Comparison of ENCODE assay signal across 12 mouse cellular contexts in genomic region chr6:86064318-86065016, GRCm38 (mm10). TPM values are rescaled to one million over a fixed set of nuclear protein-coding genes. Genes with fewer than 3 reads are reported as not detected.
DNase-seq lines count a peak whose midpoint lies in the region; ATAC-seq and TF ChIP-seq lines count a peak whose summit lies in the region.
"Had no signal": no experiment of that assay in that cellular context is flagged by ENCODE, and none has a peak within 500 bp of the region (broad histone marks: within the 10 kb centered on the region; RNA-seq: fewer than 3 reads in every experiment).

No protein-coding gene starts in this region.

- peaks cover 80% of the 10 kb centered on the region for H3K4me1 ChIP-seq in forebrain, postnatal 0 days (ENCODE audit: insufficient read depth)
- peaks cover 52% of the 10 kb centered on the region for H3K4me1 ChIP-seq in midbrain, postnatal 0 days (ENCODE audit: insufficient read depth, low read length)

- peak overlapping the region; percentile 13 for H3K4me2 ChIP-seq in forebrain, postnatal 0 days (ENCODE audit: low read depth)
- 0 out of 2 replicates have a peak overlapping the region, but pooled peaks have one; percentile 10 for H3K4me2 ChIP-seq in midbrain, postnatal 0 days (ENCODE audit: low read depth, low read length, poor library complexity, severe bottlenecking)

- no peaks in the 10 kb centered on the region for H3K36me3 ChIP-seq in forebrain, postnatal 0 days (ENCODE audit: insufficient read depth)
- H3K36me3 ChIP-seq in midbrain, postnatal 0 days (ENCODE audit: insufficient read depth, low read length), result no peaks in the 10 kb centered on the region

- H3K27me3 ChIP-seq in forebrain, postnatal 0 days (ENCODE audit: insufficient read depth, low read length), result no peaks in the 10 kb centered on the region
- no peaks in the 10 kb centered on the region for H3K27me3 ChIP-seq in midbrain, postnatal 0 days (ENCODE audit: insufficient read depth, low read length)

- TF ChIP-seq CTCF in forebrain, postnatal 0 days (IDR thresholded peaks at IDR 0.05; ENCODE audit: low read depth), result no peak
- no peak for TF ChIP-seq CTCF in midbrain, postnatal 0 days (IDR thresholded peaks at IDR 0.05)
- no peak for TF ChIP-seq CTCF in gastrocnemius, adult 2 months (IDR thresholded peaks at IDR 0.05)

- intact Hi-C loops in gastrocnemius, adult 2 months (cut with DNase I), result no loop called here

- WGBS in forebrain, postnatal 0 days, result 12% methylated on average over 6 of the region's 6 CpGs
- 11% methylated on average over 6 of the region's 6 CpGs for WGBS in midbrain, postnatal 0 days

- no peak overlapping the region for H3K4me3 ChIP-seq in forebrain, postnatal 0 days (ENCODE audit: low read depth, low read length)
- no peak overlapping the region for H3K4me3 ChIP-seq in midbrain, postnatal 0 days (ENCODE audit: low read depth, low read length)
- H3K4me3 ChIP-seq in gastrocnemius, adult 2 months, result no peak overlapping the region
- H3K4me3 ChIP-seq: myocyte had no signal

- peak overlapping the region; percentile 97 for H3K27ac ChIP-seq in forebrain, postnatal 0 days (ENCODE audit: low read depth, low read length)
- peak overlapping the region; percentile 93 for H3K27ac ChIP-seq in midbrain, postnatal 0 days (ENCODE audit: low read depth, low read length)
- H3K27ac ChIP-seq in gastrocnemius, adult 2 months, result no peak overlapping the region

- peak; percentile 43 for DNase-seq in embryo, embryonic 10 days (ENCODE audit: low spot score)
- peak; percentile 90 for DNase-seq in forebrain, postnatal 0 days
- peak; percentile 62 to 72 for DNase-seq in layer of hippocampus, postnatal 10 days (ENCODE audit: low spot score in 2 of 2)
- DNase-seq in midbrain, postnatal 0 days (ENCODE audit: low spot score), result peak; percentile 90
- DNase-seq in cerebellum, postnatal 25 days, result no peak
- DNase-seq in kidney, adult 9 months, result no peak
- DNase-seq in gastrocnemius, adult 2 months, result no peak
- DNase-seq: thymus, adult 18-20 months had no signal

- peak; percentile 90 for ATAC-seq in forebrain, postnatal 0 days
- ATAC-seq in midbrain, postnatal 0 days (ENCODE audit: low FRiP score), result peak; percentile 76
- ATAC-seq in granulocyte monocyte progenitor cell, adult 5-6 weeks (replicated peaks; ENCODE audit: poor library complexity, severe bottlenecking), result no peak

- peak overlapping the region; percentile 41; the same call in 1 of the 2 replicates for H3K9ac ChIP-seq in forebrain, postnatal 0 days
- H3K9ac ChIP-seq in midbrain, postnatal 0 days (replicated peaks; ENCODE audit: low read length, poor library complexity, severe bottlenecking), result no peak overlapping the region

- no peaks in the 10 kb centered on the region for H3K9me3 ChIP-seq in forebrain, postnatal 0 days (ENCODE audit: low read length)
- H3K9me3 ChIP-seq in midbrain, postnatal 0 days (ENCODE audit: low read length), result no peaks in the 10 kb centered on the region

RNA-seq across cellular contexts. Expression of gene Add2, which starts 36.0 kb away (rescaled TPM):
- total RNA-seq in forebrain, postnatal 0 days (2014; rRNA removed), result 267 and 333 TPM in 2 replicates
- polyA plus RNA-seq in forebrain, postnatal 0 days (2015; fragmentation: Nextera tagmentation; extraction: Ambion mirVana), result 175 and 186 TPM in 2 replicates
- total RNA-seq in layer of hippocampus, postnatal 10 days (2021), result 100 to 1,000 TPM; 197 to 202 TPM
- total RNA-seq in midbrain, postnatal 0 days (2014; rRNA removed), result 159 and 196 TPM in 2 replicates
- 118 and 124 TPM in 2 replicates for polyA plus RNA-seq in midbrain, postnatal 0 days (2015; fragmentation: Nextera tagmentation; extraction: Ambion mirVana)
- total RNA-seq in granulocyte monocyte progenitor cell, adult 5-6 weeks (2014; fragmentation: Nextera tagmentation), result 0.21 TPM in 1 of 2 replicates, not detected in the other
- 0.22 and 1.5 TPM in 2 replicates for total RNA-seq in granulocyte monocyte progenitor cell, adult 5-6 weeks (2017)
- under 1 TPM in 1 of 2 experiments, not detected in 1; 0.11 TPM for total RNA-seq in gastrocnemius, adult 2 months (2021)

RNA-seq across cellular contexts. Expression of gene Figla, which starts 48.5 kb away (rescaled TPM):
- total RNA-seq in forebrain, postnatal 0 days (2014; rRNA removed), result not detected in 2 replicates
- not detected in 2 replicates for polyA plus RNA-seq in forebrain, postnatal 0 days (2015; fragmentation: Nextera tagmentation; extraction: Ambion mirVana)
- not detected for total RNA-seq in layer of hippocampus, postnatal 10 days (2021)
- not detected in 2 replicates for total RNA-seq in midbrain, postnatal 0 days (2014; rRNA removed)
- not detected in 2 replicates for polyA plus RNA-seq in midbrain, postnatal 0 days (2015; fragmentation: Nextera tagmentation; extraction: Ambion mirVana)
- not detected in 2 replicates for total RNA-seq in granulocyte monocyte progenitor cell, adult 5-6 weeks (2014; fragmentation: Nextera tagmentation)
- total RNA-seq in granulocyte monocyte progenitor cell, adult 5-6 weeks (2017), result not detected in 2 replicates
- not detected for total RNA-seq in gastrocnemius, adult 2 months (2021)
- total RNA-seq: gastrocnemius, postnatal 4 days had no signal
- polyA plus RNA-seq: limb, embryonic 11.5 days; myocyte had no signal

Comparison
In these comparisons a context has a peak if more than half of its experiments do, and no peak if none do; other contexts are left out.
1. DNase-seq: peak in embryo, embryonic 10 days (single experiment), forebrain, postnatal 0 days (single experiment), layer of hippocampus, postnatal 10 days (2 of 2) and midbrain, postnatal 0 days (single experiment); none in cerebellum, postnatal 25 days (0 of 2), kidney, adult 9 months (single experiment) and gastrocnemius, adult 2 months (single experiment).
2. RNA of gene Add2, which starts 36.0 kb away (total RNA-seq): 267 to 333 TPM in forebrain, postnatal 0 days, 197 to 202 TPM in layer of hippocampus, postnatal 10 days and 159 to 196 TPM in midbrain, postnatal 0 days; 0.21 to 1.5 TPM in granulocyte monocyte progenitor cell, adult 5-6 weeks and 0.11 TPM in gastrocnemius, adult 2 months; every median in the first group is over 10 times any median in the second.